Comparison of ENCODE assay signal across 7 mouse cellular contexts in genomic region chr8:80922642-80923041, GRCm38 (mm10). TPM values are rescaled to one million over a fixed set of nuclear protein-coding genes. Genes with fewer than 3 reads are reported as not detected.
DNase-seq lines count a peak whose midpoint lies in the region; ATAC-seq lines count a peak whose summit lies in the region.

No protein-coding gene starts in this region.

- 42% methylated on average over 6 of the region's 6 CpGs for WGBS in hindbrain, embryonic 16.5 days
- 37% methylated on average over 6 of the region's 6 CpGs for WGBS in neural tube, embryonic 15.5 days

- H3K9ac ChIP-seq in hindbrain, embryonic 16.5 days (ENCODE audit: low read depth, low read length): no peak overlapping the region
- no peak overlapping the region for H3K9ac ChIP-seq in neural tube, embryonic 15.5 days (replicated peaks)

- H3K4me2 ChIP-seq in hindbrain, embryonic 16.5 days (ENCODE audit: low read length): no peak overlapping the region
- no peak overlapping the region for H3K4me2 ChIP-seq in neural tube, embryonic 15.5 days

- peak; percentile 77 for DNase-seq in MN1 (ENCODE audit: low spot score)
- peak; percentile 85 for DNase-seq in adrenal gland, postnatal 10 days
- peak; percentile 19 to 41 for DNase-seq in frontal cortex, postnatal 14 days (ENCODE audit: low spot score in 2 of 2)
- DNase-seq in left cerebral cortex, adult 18-20 months (ENCODE audit: low spot score in 2 of 2): peak; percentile 13 to 43
- no peak for DNase-seq in embryo, embryonic 10.5 days (ENCODE audit: low spot score)

- no peaks in the 10 kb centered on the region for H3K36me3 ChIP-seq in hindbrain, embryonic 16.5 days (ENCODE audit: control insufficient read depth, insufficient read depth, low read length)
- no peaks in the 10 kb centered on the region for H3K36me3 ChIP-seq in neural tube, embryonic 15.5 days

- no peaks in the 10 kb centered on the region for H3K9me3 ChIP-seq in hindbrain, embryonic 16.5 days (ENCODE audit: control insufficient read depth, low read length)
- H3K9me3 ChIP-seq in neural tube, embryonic 15.5 days (replicated peaks): no peaks in the 10 kb centered on the region

- 0 out of 2 replicates have a peak overlapping the region, but pooled peaks have one; percentile 52 for H3K27ac ChIP-seq in hindbrain, embryonic 16.5 days (ENCODE audit: low read depth, low read length)
- 0 out of 2 replicates have a peak overlapping the region, but pooled peaks have one; percentile 56 for H3K27ac ChIP-seq in neural tube, embryonic 15.5 days (replicated peaks)

- no peak overlapping the region for H3K4me3 ChIP-seq in hindbrain, embryonic 16.5 days (ENCODE audit: low read length)
- no peak overlapping the region for H3K4me3 ChIP-seq in neural tube, embryonic 15.5 days (replicated peaks)

- no peaks in the 10 kb centered on the region for H3K27me3 ChIP-seq in hindbrain, embryonic 16.5 days (replicated peaks; ENCODE audit: control insufficient read depth, insufficient read depth, low read length)
- H3K27me3 ChIP-seq in neural tube, embryonic 15.5 days (replicated peaks): no peaks in the 10 kb centered on the region

- peak; percentile 96 for ATAC-seq in hindbrain, embryonic 16.5 days
- peak; percentile 80 for ATAC-seq in neural tube, embryonic 15.5 days (ENCODE audit: low FRiP score)

- peaks cover 6% of the 10 kb centered on the region for H3K4me1 ChIP-seq in hindbrain, embryonic 16.5 days (ENCODE audit: control insufficient read depth, insufficient read depth, low read depth, low read length)
- peaks cover 3% of the 10 kb centered on the region; the same call in 1 of the 2 replicates for H3K4me1 ChIP-seq in neural tube, embryonic 15.5 days

RNA-seq across cellular contexts. Expression of gene Gab1, which starts 42.3 kb away (rescaled TPM):
- 10 to 100 TPM; 18.4 to 24.3 TPM for total RNA-seq in adrenal gland, postnatal 10 days (2021)
- polyA plus RNA-seq in hindbrain, embryonic 16.5 days (2015; fragmentation: Nextera tagmentation; extraction: Ambion mirVana): 9.3 and 13.1 TPM in 2 replicates
- 10 to 100 TPM; 12.8 to 16.1 TPM for total RNA-seq in left cerebral cortex, adult 18-20 months (2021)
- 9.6 and 11.4 TPM in 2 replicates for polyA plus RNA-seq in neural tube, embryonic 15.5 days (2015; fragmentation: Nextera tagmentation; extraction: Ambion mirVana)
